18 mouse cellular contexts compared by ENCODE assay signal in the genomic region with DNA sequence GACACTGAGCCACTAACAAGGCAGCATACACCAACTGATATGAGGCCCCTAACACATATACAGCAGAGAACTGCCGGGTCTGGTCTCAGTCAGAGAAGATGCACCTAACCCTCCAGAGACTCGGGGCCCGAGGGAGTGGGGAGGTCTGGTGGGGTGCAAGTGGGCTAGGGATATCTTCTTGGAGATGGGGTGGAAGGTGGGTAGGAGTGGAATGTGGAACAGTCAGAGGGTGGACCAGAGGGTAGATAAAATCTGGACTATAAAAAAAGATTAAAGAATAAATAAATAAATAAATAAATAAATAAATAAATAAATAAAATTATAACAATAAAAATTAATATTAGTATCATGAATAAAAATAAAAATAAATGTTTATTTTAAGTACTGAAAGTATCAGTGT.
"Had no signal": no experiment of that assay in that cellular context is flagged by ENCODE, and none has a peak within 500 bp of the region (broad histone marks: within the 10 kb centered on the region; RNA-seq: fewer than 3 reads in every experiment).

No protein-coding gene starts in this region.

- ATAC-seq: midbrain, embryonic 13.5 days; midbrain, embryonic 15.5 days had no signal

- H3K36me3 ChIP-seq: midbrain, embryonic 10.5 days; midbrain, embryonic 13.5 days; midbrain, embryonic 15.5 days; neural tube, embryonic 13.5 days; neural tube, embryonic 15.5 days had no signal

- H3K4me1 ChIP-seq: midbrain, embryonic 10.5 days; midbrain, embryonic 13.5 days; midbrain, embryonic 15.5 days; neural tube, embryonic 13.5 days; neural tube, embryonic 15.5 days had no signal

- H3K27ac ChIP-seq: liver, embryonic 14.5 days; midbrain, embryonic 10.5 days; midbrain, embryonic 13.5 days; midbrain, embryonic 15.5 days; neural tube, embryonic 13.5 days; neural tube, embryonic 15.5 days had no signal

- H3K4me2 ChIP-seq: lung, embryonic 14.5 days; midbrain, embryonic 13.5 days; midbrain, embryonic 15.5 days; neural tube, embryonic 13.5 days; neural tube, embryonic 15.5 days had no signal

- H3K27me3 ChIP-seq: midbrain, embryonic 13.5 days; midbrain, embryonic 15.5 days; neural tube, embryonic 13.5 days; neural tube, embryonic 15.5 days had no signal

- DNase-seq: lung, adult 18-20 months; lung, embryonic 14.5 days; lung, postnatal 10 days; lung, postnatal 4 days; retina, postnatal 1 day; right cerebral cortex, adult 18-20 months; right cerebral cortex, postnatal 25 days; right cerebral cortex, postnatal 4 days; spleen, adult 18-20 months; thymus, adult 2 months; thymus, postnatal 25 days had no signal

- H3K9me3 ChIP-seq: midbrain, embryonic 10.5 days; midbrain, embryonic 13.5 days; midbrain, embryonic 15.5 days; neural tube, embryonic 13.5 days; neural tube, embryonic 15.5 days had no signal

- H3K9ac ChIP-seq: liver, embryonic 14.5 days; lung, embryonic 14.5 days; midbrain, embryonic 13.5 days; midbrain, embryonic 15.5 days; neural tube, embryonic 13.5 days; neural tube, embryonic 15.5 days had no signal

- H3K4me3 ChIP-seq: midbrain, embryonic 10.5 days; midbrain, embryonic 13.5 days; midbrain, embryonic 15.5 days; myocyte; neural tube, embryonic 13.5 days; neural tube, embryonic 15.5 days had no signal
